Mouse (Mus musculus): Measurements from ENCODE around the gene Macrod2. TPM values are rescaled to one million over a fixed set of nuclear protein-coding genes. Genes with fewer than 3 reads are reported as not detected.
A peak's percentile ranks its signal among the peaks of the same experiment; 100 is the strongest.

Gene Macrod2
- total and polyA plus RNA-seq, 2 experiments from 2014 or later: 49.7 to 80.7 TPM

DNA sequence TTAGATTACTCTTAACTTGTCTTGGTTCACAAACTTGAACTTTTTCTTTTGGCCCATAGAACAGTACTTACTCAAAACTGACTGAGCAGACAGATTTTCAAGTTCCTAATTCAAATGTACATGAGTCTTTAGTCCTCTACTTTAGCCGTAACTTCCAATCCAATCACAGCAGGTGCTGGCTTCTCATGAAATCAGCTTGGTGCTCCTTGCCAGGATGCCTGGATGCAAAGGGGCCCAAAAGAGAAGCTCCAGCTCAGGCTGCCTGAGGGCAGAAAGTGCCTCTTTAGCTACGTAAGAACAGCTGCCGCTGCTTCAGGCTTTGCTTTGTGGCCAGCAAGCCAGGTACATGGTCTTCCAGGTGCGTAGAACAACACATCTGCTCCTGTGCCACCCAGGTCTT, 627.9 kb downstream of the Macrod2 start:
- TF ChIP-seq CTCF (IDR thresholded peaks at IDR 0.05; ENCODE audit: low read depth): no peak
- H3K27me3 ChIP-seq (ENCODE audit: insufficient read depth, low read length): no peaks in the 10 kb centered on the region
- H3K4me3 ChIP-seq (ENCODE audit: low read depth, low read length): no peak overlapping the region
- H3K4me1 ChIP-seq (ENCODE audit: insufficient read depth): 0 out of 2 replicates have a peak, but pooled peaks cover 3% of the 10 kb centered on the region
- H3K27ac ChIP-seq (ENCODE audit: low read depth, low read length): no peak overlapping the region
- H3K36me3 ChIP-seq (ENCODE audit: insufficient read depth): no peaks in the 10 kb centered on the region
- DNase-seq: no peak
- no peak for ATAC-seq
- H3K4me2 ChIP-seq (ENCODE audit: low read depth): no peak overlapping the region
- WGBS: 53% methylated on average over 4 of the region's 4 CpGs
- no peak overlapping the region for H3K9ac ChIP-seq
- no peaks in the 10 kb centered on the region for H3K9me3 ChIP-seq (ENCODE audit: low read length)

DNA sequence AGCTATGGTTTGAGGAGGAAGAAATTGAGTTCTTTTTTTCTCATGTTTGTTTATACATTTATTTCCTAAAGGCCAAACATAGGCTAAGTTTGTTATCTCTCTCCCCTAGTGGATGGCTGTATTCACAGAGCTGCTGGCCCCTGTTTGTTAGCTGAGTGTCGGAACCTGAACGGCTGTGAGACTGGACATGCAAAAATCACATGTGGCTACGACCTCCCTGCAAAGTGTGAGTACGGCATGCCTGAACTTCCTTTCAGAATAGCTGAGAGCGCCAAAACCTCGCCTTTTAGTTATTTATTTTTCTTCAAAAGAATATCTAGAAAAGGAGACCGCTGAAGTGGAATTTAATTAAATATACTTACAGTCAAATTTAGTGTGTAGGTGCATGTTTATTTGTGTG, 628.8 kb downstream of the Macrod2 start:
- Histone ChIP-seq H3K27me3 (ENCODE audit: insufficient read depth, low read length) (no peaks in the 10 kb centered on the region), H3K4me2 (ENCODE audit: low read depth) (no peak overlapping the region), H3K4me1 (ENCODE audit: insufficient read depth) (0 out of 2 replicates have a peak, but pooled peaks cover 3% of the 10 kb centered on the region), H3K4me3 (ENCODE audit: low read depth, low read length) (no peak overlapping the region), H3K9me3 (ENCODE audit: low read length) (no peaks in the 10 kb centered on the region), H3K27ac (ENCODE audit: low read depth, low read length) (no peak overlapping the region), H3K9ac (no peak overlapping the region), H3K36me3 (ENCODE audit: insufficient read depth) (no peaks in the 10 kb centered on the region)
- TF ChIP-seq CTCF (IDR thresholded peaks at IDR 0.05; ENCODE audit: low read depth): no peak
- ATAC-seq: no peak
- no peak for DNase-seq
- WGBS: 20% methylated on average over 7 of the region's 7 CpGs

DNA sequence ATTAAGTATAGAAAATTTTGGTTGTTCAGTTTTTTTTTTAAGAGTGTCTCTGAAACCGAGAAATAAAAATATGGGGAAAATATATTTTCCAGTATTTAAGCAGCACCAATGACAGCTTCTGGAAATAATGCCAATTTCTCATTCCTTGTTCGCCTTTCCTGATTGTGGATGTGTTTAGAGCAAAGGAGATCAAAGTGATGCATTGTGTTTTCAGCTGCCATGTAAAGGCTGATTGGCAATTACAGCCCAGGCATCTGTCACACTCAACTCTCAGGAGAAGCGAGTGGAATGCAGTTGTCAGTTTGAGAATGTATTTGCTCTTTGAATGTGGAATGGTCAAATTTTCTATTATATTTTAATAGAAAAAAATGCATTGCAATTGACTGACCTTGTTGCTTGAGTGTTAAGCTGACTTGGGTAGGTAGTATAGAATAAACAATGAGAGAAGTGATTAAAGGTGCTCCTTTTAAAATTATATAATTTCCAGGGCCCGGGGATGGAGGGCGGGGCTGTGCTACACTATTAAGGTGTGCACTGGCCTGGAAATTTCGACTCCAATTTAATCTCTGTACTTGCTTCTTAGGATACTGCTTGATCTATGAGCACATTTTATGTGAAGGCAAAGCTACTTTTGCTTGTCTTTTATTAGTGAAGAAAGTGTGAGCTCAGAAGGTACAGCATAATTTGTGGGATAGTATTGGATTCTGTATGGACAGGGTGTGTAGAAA, 629.4 kb downstream of the Macrod2 start:
- Histone ChIP-seq H3K4me2 (ENCODE audit: low read depth) (no peak overlapping the region), H3K27ac (ENCODE audit: low read depth, low read length) (no peak overlapping the region), H3K4me1 (ENCODE audit: insufficient read depth) (0 out of 2 replicates have a peak, but pooled peaks cover 3% of the 10 kb centered on the region), H3K27me3 (ENCODE audit: insufficient read depth, low read length) (no peaks in the 10 kb centered on the region), H3K4me3 (ENCODE audit: low read depth, low read length) (no peak overlapping the region), H3K36me3 (ENCODE audit: insufficient read depth) (no peaks in the 10 kb centered on the region), H3K9ac (no peak overlapping the region), H3K9me3 (ENCODE audit: low read length) (no peaks in the 10 kb centered on the region)
- WGBS: 28% methylated on average over 6 of the region's 6 CpGs
- DNase-seq: no peak
- ATAC-seq: no peak
- no peak for TF ChIP-seq CTCF (IDR thresholded peaks at IDR 0.05; ENCODE audit: low read depth)

DNA sequence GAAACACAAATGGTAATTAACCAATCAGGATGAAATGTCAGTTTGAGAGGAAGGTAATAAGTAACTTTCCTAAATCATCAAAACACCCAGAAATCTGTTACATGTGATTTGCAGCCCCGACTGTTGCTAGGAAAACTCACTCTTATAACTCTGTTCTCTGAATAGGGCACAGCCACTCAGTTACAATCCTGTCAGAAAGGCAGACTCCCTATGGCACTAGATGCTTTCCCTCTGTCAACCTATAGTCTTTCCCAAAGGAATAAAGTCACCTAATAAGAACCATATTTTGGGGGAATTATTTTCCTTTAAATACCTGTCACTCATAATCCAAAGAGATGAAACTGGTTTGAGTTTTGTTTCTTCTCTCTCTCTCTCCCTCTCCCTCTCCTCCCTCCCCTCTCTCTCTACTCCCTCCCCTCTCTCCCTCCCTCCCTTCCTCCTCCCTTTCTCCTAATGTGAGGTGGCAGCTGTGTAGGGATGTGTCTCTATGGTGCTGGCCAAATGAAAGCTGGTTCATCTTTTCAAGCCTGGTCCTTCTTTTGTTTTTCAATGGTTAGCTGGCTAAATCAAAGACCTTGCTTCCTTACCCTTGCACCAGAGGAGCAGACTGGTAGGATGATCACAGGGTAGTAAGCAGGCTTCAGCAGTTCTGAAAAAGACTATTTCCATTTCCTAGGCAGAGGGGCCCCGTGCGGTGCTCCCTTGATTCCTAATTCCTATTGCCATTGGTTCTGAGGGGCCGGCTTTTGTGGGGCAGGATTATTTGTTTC, 661.8 kb downstream of the Macrod2 start:
- no peaks in the 10 kb centered on the region for H3K36me3 ChIP-seq (ENCODE audit: insufficient read depth)
- 0 out of 2 replicates have a peak, but pooled peaks cover 4% of the 10 kb centered on the region for H3K4me1 ChIP-seq (ENCODE audit: insufficient read depth)
- ATAC-seq (peak; percentile 61; the same call in 1 of the 2 replicates), DNase-seq (peak; percentile 12)
- H3K4me3 ChIP-seq (ENCODE audit: low read depth, low read length): no peak overlapping the region
- no peak for TF ChIP-seq CTCF (IDR thresholded peaks at IDR 0.05; ENCODE audit: low read depth)
- H3K4me2 ChIP-seq (ENCODE audit: low read depth): peak overlapping the region; percentile 10; the same call in 1 of the 2 replicates
- H3K27me3 ChIP-seq (ENCODE audit: insufficient read depth, low read length): no peaks in the 10 kb centered on the region
- H3K9me3 ChIP-seq (ENCODE audit: low read length): no peaks in the 10 kb centered on the region
- 10% methylated on average over 4 of the region's 4 CpGs for WGBS
- H3K27ac ChIP-seq (ENCODE audit: low read depth, low read length): no peak overlapping the region
- H3K9ac ChIP-seq: no peak overlapping the region

DNA sequence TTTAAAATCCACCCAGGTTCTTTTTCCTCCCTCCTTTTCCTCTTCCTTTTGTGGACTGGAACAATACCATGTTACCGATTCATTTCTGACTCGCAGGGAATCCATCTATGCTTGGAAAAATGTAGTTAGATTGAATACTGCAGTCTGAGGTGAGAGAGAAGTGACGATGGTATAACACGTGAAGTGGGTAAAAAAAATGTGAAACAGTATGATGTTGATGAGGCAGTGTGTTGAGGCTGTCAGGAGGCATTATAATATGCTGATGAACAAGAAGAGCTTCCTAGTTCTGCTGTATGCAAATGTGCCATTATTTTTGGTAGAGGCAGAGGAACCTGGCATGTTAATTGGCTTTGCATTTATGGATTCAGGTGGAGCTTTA, 662.3 kb downstream of the Macrod2 start:
- DNase-seq: no peak
- no peaks in the 10 kb centered on the region for H3K9me3 ChIP-seq (ENCODE audit: low read length)
- 0 out of 2 replicates have a peak, but pooled peaks cover 4% of the 10 kb centered on the region for H3K4me1 ChIP-seq (ENCODE audit: insufficient read depth)
- no peak for TF ChIP-seq CTCF (IDR thresholded peaks at IDR 0.05; ENCODE audit: low read depth)
- H3K9ac ChIP-seq: no peak overlapping the region
- H3K27me3 ChIP-seq (ENCODE audit: insufficient read depth, low read length): no peaks in the 10 kb centered on the region
- H3K36me3 ChIP-seq (ENCODE audit: insufficient read depth): no peaks in the 10 kb centered on the region
- no peak overlapping the region for H3K4me3 ChIP-seq (ENCODE audit: low read depth, low read length)
- H3K4me2 ChIP-seq (ENCODE audit: low read depth): peak overlapping the region; percentile 10; the same call in 1 of the 2 replicates
- no peak overlapping the region for H3K27ac ChIP-seq (ENCODE audit: low read depth, low read length)
- WGBS: 5% methylated on average over 4 of the region's 4 CpGs
- peak; percentile 77; the same call in 1 of the 2 replicates for ATAC-seq

DNA sequence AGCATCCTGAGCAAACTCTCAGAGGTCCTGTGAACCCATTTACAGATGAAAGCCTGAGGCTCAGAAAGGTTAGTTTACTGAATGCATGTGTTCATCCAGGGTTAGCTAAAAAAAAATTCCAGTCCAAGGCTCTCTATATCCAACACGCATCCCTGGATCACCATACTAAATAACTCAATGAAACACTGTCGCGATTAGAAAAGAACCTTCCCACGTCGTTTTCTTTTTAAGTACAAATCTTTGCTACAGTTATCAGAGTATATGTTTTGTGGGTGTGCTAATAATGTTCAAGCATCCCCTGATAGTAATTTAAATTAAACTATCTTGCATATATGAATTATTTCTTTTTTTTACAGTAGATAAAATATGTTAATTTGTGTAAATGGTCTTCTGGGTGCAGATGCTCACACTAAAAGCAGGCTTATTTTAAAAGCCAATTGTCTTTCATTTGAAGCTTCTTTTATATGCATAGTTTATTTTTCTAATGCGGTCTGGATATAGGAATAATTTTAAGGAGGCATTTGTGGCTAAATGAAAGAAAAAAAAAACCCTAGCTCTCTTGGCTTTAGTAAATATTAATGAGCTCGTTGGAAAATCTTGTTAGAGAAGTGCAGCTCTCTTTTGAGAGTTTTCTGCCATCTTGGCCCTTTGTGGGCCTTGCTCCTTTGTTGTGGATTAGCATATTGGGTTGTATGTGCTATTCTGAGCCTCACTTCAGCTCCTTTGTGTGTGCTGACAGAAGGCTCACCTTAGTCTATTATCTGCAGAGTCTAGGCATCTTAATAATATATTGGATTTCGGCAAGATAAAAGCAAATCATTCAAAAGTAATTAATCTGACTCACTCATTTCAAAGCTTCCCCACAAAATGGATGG, 679.1 kb downstream of the Macrod2 start:
- H3K36me3 ChIP-seq (ENCODE audit: insufficient read depth): no peaks in the 10 kb centered on the region
- H3K4me1 ChIP-seq (ENCODE audit: insufficient read depth): no peaks in the 10 kb centered on the region
- H3K4me2 ChIP-seq (ENCODE audit: low read depth): no peak overlapping the region
- ATAC-seq (peak; percentile 45; the same call in 1 of the 2 replicates), DNase-seq (peak; percentile 22)
- no peaks in the 10 kb centered on the region for H3K27me3 ChIP-seq (ENCODE audit: insufficient read depth, low read length)
- 16% methylated on average over 8 of the region's 8 CpGs for WGBS
- H3K27ac ChIP-seq (ENCODE audit: low read depth, low read length): no peak overlapping the region
- no peaks in the 10 kb centered on the region for H3K9me3 ChIP-seq (ENCODE audit: low read length)
- no peak overlapping the region for H3K9ac ChIP-seq
- no peak overlapping the region for H3K4me3 ChIP-seq (ENCODE audit: low read depth, low read length)
- no peak for TF ChIP-seq CTCF (IDR thresholded peaks at IDR 0.05; ENCODE audit: low read depth)

Measured in forebrain, postnatal 0 days (tissue).